Mouse (Mus musculus) embryonic facial prominence, embryonic 13.5 days (tissue): ENCODE results near the gene Lrp10. TPM values are rescaled to one million over a fixed set of nuclear protein-coding genes. Genes with fewer than 3 reads are reported as not detected.
A peak's percentile ranks its signal among the peaks of the same experiment; 100 is the strongest.

Source experiments
- ATAC-seq: fragments of 200-750 bp; cut with Nextera tagmentation; 2 replicates; pipeline ENCODE4 v1.8.0; 2017; ENCODE audit warnings: low read depth; ENCODE audit not compliant: insufficient number of reproducible peaks, insufficient read depth, low FRiP score, low TSS enrichment
- H3K27ac ChIP-seq: fragments of 300-500 bp; sonication (generic); 2 replicates; pipeline ENCODE4 v1.5.1; 2015; ENCODE audit warnings: moderate library complexity, mild to moderate bottlenecking, inconsistent platforms
- H3K27me3 ChIP-seq: fragments of 300-500 bp; sonication (generic); 2 replicates; pipeline ENCODE4 v1.6.1; 2015; ENCODE audit warnings: mild to moderate bottlenecking, inconsistent platforms
- H3K36me3 ChIP-seq: fragments of 300-500 bp; sonication (generic); 2 replicates; pipeline ENCODE4 v1.6.1; 2015; ENCODE audit warnings: mild to moderate bottlenecking, inconsistent platforms
- H3K4me1 ChIP-seq: fragments of 300-500 bp; sonication (generic); 2 replicates; pipeline ENCODE4 v1.6.1; 2015; ENCODE audit warnings: inconsistent platforms
- H3K4me2 ChIP-seq: fragments of 300-500 bp; sonication (generic); 2 replicates; pipeline ENCODE4 v1.6.1; 2015; ENCODE audit warnings: moderate library complexity, mild to moderate bottlenecking, inconsistent platforms
- H3K4me3 ChIP-seq: fragments of 300-500 bp; sonication (generic); 2 replicates; pipeline ENCODE4 v1.5.1; 2015; ENCODE audit warnings: mild to moderate bottlenecking, inconsistent platforms
- H3K9ac ChIP-seq: fragments of 300-500 bp; sonication (generic); 2 replicates; pipeline ENCODE4 v1.6.1; 2015; ENCODE audit warnings: mild to moderate bottlenecking, inconsistent platforms
- H3K9me3 ChIP-seq: fragments of 300-500 bp; sonication (generic); 2 replicates; pipeline ENCODE4 v1.6.1; 2016; ENCODE audit warnings: inconsistent platforms
- WGBS: fragments of 180-500 bp; shearing (Covaris S2); methylation state at CpG from one replicate; pipeline ENCODE4 v1.1.7; 2015; ENCODE audit warnings: mixed read lengths; 5-methylcytosine and 5-hydroxymethylcytosine counted together
- polyA plus RNA-seq: library from polyadenylated mRNA; unstranded; fragments of >200 nt; fragmentation: Nextera tagmentation; extraction: Ambion mirVana; gene quantifications from 2 replicates; pipeline ENCODE4 v1.2.1, GENCODE M21; 2015

The Lrp10 gene
- polyA plus RNA-seq, 1 experiment from 2014 or later, result 33.1 TPM

GRCm38 (mm10) chr14:54427696-54428095 lies 36.2 kb upstream of the Lrp10 start:
- Histone ChIP-seq H3K4me3 (peak overlapping the region; percentile 88), H3K4me2 (peak overlapping the region; percentile 62)

GRCm38 (mm10) chr14:54428421-54428820 lies 35.5 kb upstream of the Lrp10 start:
- Histone ChIP-seq H3K9ac (no peak overlapping the region), H3K27me3 (no peaks in the 10 kb centered on the region), H3K4me3 (no peak overlapping the region), H3K9me3 (0 out of 2 replicates have a peak, but pooled peaks cover under 1% of the 10 kb centered on the region), H3K36me3 (peaks cover 9% of the 10 kb centered on the region), H3K4me2 (no peak overlapping the region), H3K27ac (no peak overlapping the region), H3K4me1 (peaks cover 24% of the 10 kb centered on the region)
- no peak for ATAC-seq
- 92% methylated on average over 5 of the region's 5 CpGs for WGBS

More at GRCm38 (mm10) chr14:54427696-54428095, 36.2 kb upstream of the Lrp10 start:
- 88% methylated on average over 7 of the region's 7 CpGs for WGBS
- H3K9ac ChIP-seq, result no peak overlapping the region
- no peak overlapping the region for H3K27ac ChIP-seq
- no peaks in the 10 kb centered on the region for H3K27me3 ChIP-seq
- H3K9me3 ChIP-seq, result 0 out of 2 replicates have a peak, but pooled peaks cover 3% of the 10 kb centered on the region
- H3K4me1 ChIP-seq, result peaks cover 19% of the 10 kb centered on the region
- peaks cover 9% of the 10 kb centered on the region for H3K36me3 ChIP-seq
- no peak for ATAC-seq

DNA sequence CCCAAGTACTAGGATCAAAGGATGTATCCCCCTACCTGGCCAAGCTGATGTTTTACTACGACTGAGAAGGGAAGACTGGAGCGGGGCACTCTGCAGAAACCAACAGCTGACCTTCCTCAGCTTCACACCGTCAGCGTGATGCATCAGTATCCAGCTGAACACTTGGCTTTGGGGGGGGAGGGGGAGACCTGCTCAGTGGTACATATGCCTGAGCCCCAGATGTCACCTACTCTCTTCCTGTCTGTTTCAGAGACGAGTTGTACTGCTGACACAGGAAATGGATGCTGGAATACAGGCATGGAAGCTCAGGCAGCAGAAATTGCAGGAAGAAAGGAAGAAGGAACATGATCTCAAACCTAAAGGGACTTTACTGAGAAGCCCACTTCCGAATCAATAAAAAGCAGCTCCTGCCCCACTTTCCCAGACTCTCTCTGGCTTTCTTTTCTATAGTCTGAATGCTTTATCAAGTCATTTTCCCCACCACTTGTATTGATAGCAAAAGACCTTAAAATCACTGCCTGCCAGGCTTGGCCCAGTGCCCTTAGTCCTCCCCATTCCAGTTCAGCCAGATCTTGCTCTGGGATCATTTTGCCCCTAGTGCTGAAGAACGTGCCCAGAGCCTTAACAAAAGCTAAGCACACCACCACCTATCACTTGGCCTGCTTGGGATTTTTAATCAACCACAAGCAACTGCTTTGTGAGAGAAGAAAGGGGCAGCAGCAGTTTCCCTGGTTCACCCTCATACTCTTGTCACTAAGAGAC lies 34.4 kb upstream of the Lrp10 start:
- H3K27ac ChIP-seq, result peak overlapping the region; percentile 100
- no peak for ATAC-seq
- 62% methylated on average over 7 of the region's 7 CpGs for WGBS
- H3K4me3 ChIP-seq, result peak overlapping the region; percentile 89; the same call in 1 of the 2 replicates
- no peaks in the 10 kb centered on the region for H3K9me3 ChIP-seq
- peak overlapping the region; percentile 100 for H3K9ac ChIP-seq
- H3K4me1 ChIP-seq, result peaks cover 35% of the 10 kb centered on the region
- peaks cover 9% of the 10 kb centered on the region for H3K36me3 ChIP-seq
- peak overlapping the region; percentile 92 for H3K4me2 ChIP-seq
- H3K27me3 ChIP-seq, result no peaks in the 10 kb centered on the region

GRCm38 (mm10) chr14:54430406-54431145 lies 33.4 kb upstream of the Lrp10 start:
- peak overlapping the region; percentile 89 for H3K4me3 ChIP-seq
- peaks cover 15% of the 10 kb centered on the region for H3K36me3 ChIP-seq
- H3K4me1 ChIP-seq, result peaks cover 44% of the 10 kb centered on the region

DNA sequence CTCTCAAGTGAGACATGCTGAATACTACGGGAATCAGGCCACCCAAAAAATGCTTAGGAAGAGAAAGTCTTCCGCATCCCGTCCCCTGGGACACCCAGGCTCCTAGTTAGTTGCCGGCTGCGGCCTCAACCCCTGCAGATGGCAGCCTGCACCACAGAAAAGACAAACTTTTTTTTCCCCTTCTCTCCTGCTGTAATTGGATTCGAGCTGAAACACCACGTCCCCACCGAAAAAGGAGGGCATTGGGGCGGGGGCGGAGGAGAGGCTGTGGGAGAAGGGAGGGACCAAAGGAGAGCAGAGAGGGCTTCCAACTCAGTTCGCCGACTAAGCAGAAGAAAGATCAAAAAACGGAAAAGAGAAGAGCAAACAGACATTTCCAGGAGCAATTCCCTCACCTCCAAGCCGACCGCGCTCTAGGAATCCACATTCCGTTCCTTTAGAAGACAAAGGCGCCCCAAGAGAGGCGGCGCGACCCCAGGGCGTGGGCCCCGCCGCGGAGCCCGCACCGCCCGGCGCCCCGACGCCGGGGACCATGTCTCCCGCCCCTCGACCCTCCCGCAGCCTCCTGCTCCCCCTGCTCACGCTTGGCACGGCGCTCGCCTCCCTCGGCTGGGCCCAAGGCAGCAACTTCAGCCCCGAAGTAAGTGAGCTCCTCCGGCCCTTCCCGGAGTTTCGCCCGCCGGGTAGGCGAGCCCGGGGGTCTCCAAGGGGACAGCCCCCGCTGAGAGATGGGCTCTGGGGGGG lies 32.4 kb upstream of the Lrp10 start, which contains the start of gene Mmp14:
Mmp14 (plus strand) TSS at position 279 of the 744 bp plus-strand sequence.
- H3K9ac ChIP-seq, result peak within 1 kb of the TSS; percentile 100
- peak; percentile 62; the same call in 1 of the 2 replicates for ATAC-seq
- peak within 1 kb of the TSS; percentile 92 for H3K4me2 ChIP-seq
- no peaks in the 10 kb centered on the region for H3K27me3 ChIP-seq
- under 1% methylated on average over 45 of the region's 49 CpGs for whole genome bisulfite sequencing
- peak within 1 kb of the TSS; percentile 100 for H3K27ac ChIP-seq
- H3K4me1 ChIP-seq, result peaks cover 44% of the 10 kb centered on the region
- H3K36me3 ChIP-seq, result peaks cover 24% of the 10 kb centered on the region
- peak within 1 kb of the TSS; percentile 89 for H3K4me3 ChIP-seq
- no peaks in the 10 kb centered on the region for H3K9me3 ChIP-seq

More at GRCm38 (mm10) chr14:54430406-54431145, 33.4 kb upstream of the Lrp10 start:
- Histone ChIP-seq H3K27ac (peak overlapping the region; percentile 100), H3K9ac (peak overlapping the region; percentile 100), H3K27me3 (no peaks in the 10 kb centered on the region), H3K9me3 (no peaks in the 10 kb centered on the region), H3K4me2 (peak overlapping the region; percentile 92)
- ATAC-seq, result no peak
- 6% methylated on average over 18 of the region's 18 CpGs for WGBS

DNA sequence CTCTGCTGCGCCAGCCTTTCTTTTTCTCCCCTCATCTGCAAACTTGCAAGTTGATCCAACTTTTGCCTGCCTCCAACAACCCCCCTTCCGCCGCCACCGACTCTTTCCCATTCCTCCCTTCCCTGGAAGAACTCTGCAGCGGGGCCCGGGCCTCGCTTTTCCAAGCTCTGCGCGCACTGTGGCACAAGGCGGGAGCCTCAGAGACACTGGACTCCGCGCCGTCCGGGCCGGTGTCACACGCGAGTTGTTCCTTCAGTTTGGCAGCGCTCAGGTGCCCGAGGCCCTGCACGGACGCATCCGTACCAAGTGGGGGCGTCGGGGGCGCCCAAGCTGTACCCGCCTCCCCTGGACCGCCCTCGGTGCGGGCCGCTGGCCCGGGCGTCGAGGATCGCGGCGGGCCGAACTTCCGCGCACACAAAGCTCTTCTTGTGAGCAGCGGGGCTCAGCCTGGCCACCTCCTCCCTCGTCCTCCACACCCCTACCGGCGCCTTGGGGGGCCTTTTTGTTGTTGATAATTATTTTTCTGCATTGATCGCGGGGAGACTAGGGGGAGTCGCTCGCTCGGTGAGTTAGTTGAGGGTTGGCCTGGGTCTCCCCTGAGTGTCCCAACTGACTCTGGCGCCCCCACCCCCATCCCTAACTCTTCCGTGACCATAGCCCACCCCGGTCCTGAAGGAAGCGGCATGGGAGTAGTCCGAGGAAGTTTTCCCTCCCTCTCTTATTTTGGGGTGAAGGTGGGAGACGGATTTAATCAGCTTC lies 31.7 kb upstream of the Lrp10 start:
- Histone ChIP-seq H3K27me3 (no peaks in the 10 kb centered on the region), H3K36me3 (peaks cover 32% of the 10 kb centered on the region), H3K9me3 (no peaks in the 10 kb centered on the region), H3K27ac (peak overlapping the region; percentile 100), H3K4me1 (peaks cover 44% of the 10 kb centered on the region), H3K4me3 (peak overlapping the region; percentile 89), H3K4me2 (peak overlapping the region; percentile 92), H3K9ac (peak overlapping the region; percentile 100)
- WGBS, result 2% methylated on average over 54 of the region's 54 CpGs
- ATAC-seq, result peak; percentile 39

- Histone ChIP-seq H3K27me3 (no peaks in the 10 kb centered on the region), H3K36me3 (peaks cover 38% of the 10 kb centered on the region), H3K27ac (peak overlapping the region; percentile 100), H3K4me2 (peak overlapping the region; percentile 92), H3K9me3 (no peaks in the 10 kb centered on the region), H3K9ac (peak overlapping the region; percentile 100), H3K4me1 (peaks cover 44% of the 10 kb centered on the region), H3K4me3 (peak overlapping the region; percentile 89)
- WGBS, result 17% methylated on average over 17 of the region's 17 CpGs
- ATAC-seq, result no peak
These were observed 30.8 kb upstream of the Lrp10 start for GRCm38 (mm10) chr14:54432837-54433830.

- Histone ChIP-seq H3K27me3 (no peaks in the 10 kb centered on the region), H3K27ac (peak overlapping the region; percentile 100), H3K9ac (peak overlapping the region; percentile 100), H3K4me3 (peak overlapping the region; percentile 89), H3K4me1 (peaks cover 44% of the 10 kb centered on the region), H3K4me2 (peak overlapping the region; percentile 92), H3K36me3 (peaks cover 47% of the 10 kb centered on the region), H3K9me3 (no peaks in the 10 kb centered on the region)
- 52% methylated on average over 12 of the region's 12 CpGs for WGBS
- ATAC-seq, result no peak
These were observed 29.9 kb upstream of the Lrp10 start for GRCm38 (mm10) chr14:54433941-54434531.

- H3K4me1 ChIP-seq, result peaks cover 36% of the 10 kb centered on the region
- no peak overlapping the region for H3K9ac ChIP-seq
- H3K27ac ChIP-seq, result no peak overlapping the region
- no peaks in the 10 kb centered on the region for H3K27me3 ChIP-seq
- no peak for ATAC-seq
- peaks cover 51% of the 10 kb centered on the region for H3K36me3 ChIP-seq
- 82% methylated on average over 11 of the region's 11 CpGs for WGBS
- H3K9me3 ChIP-seq, result no peaks in the 10 kb centered on the region
- no peak overlapping the region for H3K4me2 ChIP-seq
- H3K4me3 ChIP-seq, result no peak overlapping the region
These were observed 28.6 kb upstream of the Lrp10 start for GRCm38 (mm10) chr14:54435194-54435918.
